Mouse (Mus musculus): ENCODE measurements at regions not wholly inside any gene's neighbourhood (a gene's known extent, or its start where the extent isn't known, plus 50 kb on each side); places are given as distances from the start of the nearest gene placed in this dataset.
A peak's percentile ranks its signal among the peaks of the same experiment; 100 is the strongest.
"Not testable (repeated sequence)": the region's sequence is repeated elsewhere in the genome, so short reads cannot be mapped to it uniquely, and the experiment has no call there.

DNA sequence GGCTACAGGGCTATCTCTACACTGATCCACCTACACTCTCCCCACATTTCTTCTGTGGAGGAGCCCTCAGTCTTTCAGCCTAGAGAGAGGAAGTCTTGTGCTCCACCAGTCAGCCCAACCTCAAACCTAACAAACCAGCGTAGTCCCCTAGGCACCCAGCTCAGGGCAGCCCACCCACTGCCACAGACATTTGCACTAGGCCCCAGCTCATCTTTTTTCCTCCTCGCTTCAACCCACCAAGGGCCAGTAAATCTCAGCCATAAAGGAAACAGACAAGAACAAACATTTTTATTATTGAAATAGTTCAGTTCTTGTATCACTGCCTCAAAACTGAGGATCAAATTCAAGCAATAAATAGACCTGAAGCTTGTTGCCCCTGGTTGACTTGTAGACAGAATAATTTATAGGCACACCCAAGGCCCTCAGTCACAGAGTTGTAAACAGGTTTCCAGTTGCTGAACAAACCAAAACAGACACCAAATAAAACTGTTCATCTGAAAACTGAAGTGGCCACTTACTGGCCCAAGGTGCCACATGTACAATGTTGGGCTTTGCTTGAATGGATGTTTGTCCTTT is 58.0 kb upstream of the Cdyl start:
- no peak for DNase-seq (ENCODE audit: low read depth)

DNA sequence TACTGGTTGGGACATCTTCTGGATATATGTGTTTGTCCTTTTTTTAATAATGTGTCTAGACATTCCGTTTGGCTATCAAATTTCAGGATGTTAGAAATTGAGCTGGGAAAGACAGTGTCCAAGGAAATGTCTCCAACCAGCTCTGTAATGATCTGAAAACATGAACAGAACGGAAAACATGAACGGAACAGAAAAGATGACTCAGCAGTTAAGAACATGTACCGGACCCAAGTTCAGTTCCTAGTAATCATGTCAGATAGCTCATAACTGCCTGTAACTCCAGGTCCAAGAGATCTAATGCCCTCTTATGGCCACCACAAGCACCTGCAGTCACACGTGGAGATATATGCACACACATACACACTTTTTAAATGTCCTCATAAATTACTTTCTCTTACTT is 56.6 kb upstream of the Cdyl start:
- no peak for DNase-seq (ENCODE audit: low read depth)

DNA sequence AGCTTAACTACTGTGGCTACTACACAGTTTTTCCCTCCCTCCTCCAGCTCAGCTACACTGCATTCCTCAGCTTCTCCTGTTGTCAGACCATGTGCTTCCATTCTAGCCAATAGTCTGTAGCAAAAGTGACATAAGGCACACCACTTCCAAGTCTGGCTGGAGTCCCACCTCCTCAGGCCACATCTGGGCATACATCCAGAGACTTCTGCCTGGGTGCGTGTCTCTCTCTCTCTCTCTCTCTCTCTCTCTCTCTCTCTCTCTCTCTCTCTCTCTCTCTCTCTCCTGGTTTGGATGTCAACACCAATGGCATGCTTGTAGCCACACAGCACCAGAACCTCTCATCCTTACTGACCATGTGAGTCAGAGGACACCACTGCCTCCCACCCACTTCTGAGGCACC is 55.6 kb upstream of the Cdyl start:
- peak; percentile 41 for DNase-seq (ENCODE audit: low read depth)

DNA sequence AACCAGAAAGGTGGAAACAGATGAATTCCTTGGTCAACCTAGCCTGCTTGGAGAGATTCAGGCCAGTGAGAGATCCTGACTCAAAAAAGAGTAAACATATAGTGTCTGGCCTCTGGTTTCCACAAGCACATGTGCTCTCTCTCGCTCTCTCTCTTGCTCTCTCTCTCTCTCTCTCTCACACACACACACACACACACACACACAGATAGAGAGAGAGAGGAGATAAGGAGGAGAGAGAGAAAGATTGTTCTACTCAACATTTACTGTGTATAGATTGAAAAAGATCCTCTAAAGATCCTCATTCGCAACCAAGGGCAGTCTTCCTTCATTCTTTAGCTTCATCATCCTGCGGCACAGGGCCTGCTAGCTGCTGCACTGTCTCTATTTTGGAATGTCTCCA is 54.9 kb upstream of the Cdyl start:
- DNase-seq (ENCODE audit: low read depth) = no peak

DNA sequence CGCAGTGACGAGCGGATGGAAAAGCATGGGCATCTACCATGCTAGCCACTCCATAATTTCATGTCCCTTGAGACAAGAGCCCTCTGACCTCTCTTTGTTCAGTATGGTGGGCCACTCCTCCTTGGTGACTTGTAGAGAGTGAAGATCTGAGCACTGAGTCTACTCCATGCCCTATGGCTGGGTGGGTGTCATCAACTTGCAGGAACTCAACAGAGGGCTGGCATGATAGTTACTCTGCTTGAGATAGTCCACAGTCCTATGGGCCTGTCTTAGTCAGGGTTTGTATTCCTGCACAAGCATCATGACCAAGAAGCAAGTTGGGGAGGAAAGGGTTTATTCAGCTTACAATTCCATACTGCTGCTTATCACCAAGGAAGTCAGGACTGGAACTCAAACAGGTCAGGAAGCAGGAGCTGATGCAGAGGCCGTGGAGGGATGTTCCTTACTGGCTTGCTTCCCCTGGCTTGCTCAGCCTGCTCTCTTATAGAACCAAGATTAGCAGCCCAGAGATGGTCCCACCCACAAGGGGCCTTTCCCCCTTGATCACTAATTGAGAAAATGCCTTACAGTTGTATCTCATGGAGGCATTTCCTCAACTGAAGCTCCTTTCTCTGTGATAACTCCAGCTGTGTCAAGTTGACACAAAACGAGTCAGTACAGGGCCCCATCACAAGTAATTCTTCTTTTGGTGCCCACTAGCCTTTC is 52.6 kb upstream of the Cdyl start:
- DNase-seq (ENCODE audit: low read depth) = not testable (repeated sequence)

DNA sequence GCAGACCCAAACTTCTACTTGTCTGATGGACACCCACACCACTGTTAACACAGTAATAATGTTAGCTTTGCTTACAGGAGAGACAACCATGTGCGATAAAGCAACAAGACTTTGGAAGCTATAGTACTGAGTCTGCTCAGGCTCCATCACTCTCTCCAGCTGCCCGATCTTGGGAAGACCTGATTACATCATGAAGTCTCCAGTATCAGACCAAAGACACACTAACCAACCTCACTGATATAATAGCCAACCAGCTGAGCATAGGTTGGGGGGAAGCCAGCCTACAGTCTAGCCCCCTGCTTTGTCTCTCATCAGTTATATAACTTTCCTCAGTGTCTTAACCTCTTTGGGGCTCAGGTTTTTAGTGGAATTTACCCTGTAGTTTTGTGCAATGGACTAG is 51.9 kb upstream of the Cdyl start:
- DNase-seq (ENCODE audit: low read depth) = no peak
